ENCODE assay signal across 25 mouse cellular contexts in genomic region chr5:118585355-118585754, GRCm38 (mm10). TPM values are rescaled to one million over a fixed set of nuclear protein-coding genes. Genes with fewer than 3 reads are reported as not detected.
A peak's percentile ranks its signal among the peaks of the same experiment; 100 is the strongest.
DNase-seq lines count a peak whose midpoint lies in the region; ATAC-seq lines count a peak whose summit lies in the region.
"Had no signal": no experiment of that assay in that cellular context is flagged by ENCODE, and none has a peak within 500 bp of the region (broad histone marks: within the 10 kb centered on the region; RNA-seq: fewer than 3 reads in every experiment).

No protein-coding gene starts in this region.

- H3K4me1 ChIP-seq in forebrain, embryonic 14.5 days (ENCODE audit: control insufficient read depth, insufficient read depth, low read length) = peaks cover 20% of the 10 kb centered on the region
- H3K4me1 ChIP-seq in forebrain, embryonic 10.5 days = peaks cover 61% of the 10 kb centered on the region
- peaks cover 70% of the 10 kb centered on the region for H3K4me1 ChIP-seq in hindbrain, embryonic 10.5 days (replicated peaks)
- H3K4me1 ChIP-seq in hindbrain, embryonic 16.5 days (ENCODE audit: control insufficient read depth, insufficient read depth, low read depth, low read length) = peaks cover 17% of the 10 kb centered on the region
- peaks cover 55% of the 10 kb centered on the region for H3K4me1 ChIP-seq in midbrain, embryonic 10.5 days
- peaks cover 18% of the 10 kb centered on the region for H3K4me1 ChIP-seq in midbrain, embryonic 11.5 days (ENCODE audit: control insufficient read depth, insufficient read depth, low read length)

- DNase-seq in forebrain, embryonic 14.5 days (ENCODE audit: low spot score) = no peak
- DNase-seq in forebrain, embryonic 10.5 days (ENCODE audit: extremely low spot score, low spot score) = no peak
- DNase-seq in hindbrain, embryonic 10.5 days (ENCODE audit: low spot score) = no peak
- DNase-seq in midbrain, embryonic 10.5 days (ENCODE audit: low spot score) = no peak
- DNase-seq in midbrain, embryonic 11.5 days (ENCODE audit: low spot score, missing footprints) = no peak
- DNase-seq in retina, embryonic 14.5 days (ENCODE audit: low spot score) = peak; percentile 69
- no peak for DNase-seq in left cerebral cortex, adult 18-20 months (ENCODE audit: low spot score in 2 of 2)
- DNase-seq: adrenal gland, postnatal 10 days; adrenal gland, postnatal 36 days; B cell, adult 2 months; cerebellum, adult 18-20 months; cerebellum, adult 9-10 months; cerebellum, postnatal 14 days; gastrocnemius, postnatal 10 days; heart, adult 2 months; heart, postnatal 14 days; heart, postnatal 4 days had no signal

- no peak overlapping the region for H3K9ac ChIP-seq in forebrain, embryonic 14.5 days (ENCODE audit: low read length)
- H3K9ac ChIP-seq in hindbrain, embryonic 16.5 days (ENCODE audit: low read depth, low read length) = no peak overlapping the region
- no peak overlapping the region for H3K9ac ChIP-seq in midbrain, embryonic 11.5 days (ENCODE audit: low read length)
- H3K9ac ChIP-seq: hindbrain, embryonic 14.5 days had no signal

- H3K27me3 ChIP-seq in forebrain, embryonic 14.5 days (replicated peaks; ENCODE audit: control insufficient read depth, insufficient read depth, low read length) = no peaks in the 10 kb centered on the region
- no peaks in the 10 kb centered on the region for H3K27me3 ChIP-seq in forebrain, embryonic 10.5 days (ENCODE audit: poor library complexity, severe bottlenecking)
- H3K27me3 ChIP-seq in hindbrain, embryonic 10.5 days (ENCODE audit: insufficient read depth, poor library complexity, severe bottlenecking) = no peaks in the 10 kb centered on the region
- H3K27me3 ChIP-seq in hindbrain, embryonic 16.5 days (replicated peaks; ENCODE audit: control insufficient read depth, insufficient read depth, low read length) = no peaks in the 10 kb centered on the region
- no peaks in the 10 kb centered on the region for H3K27me3 ChIP-seq in midbrain, embryonic 10.5 days (ENCODE audit: low read depth, poor library complexity, severe bottlenecking)
- H3K27me3 ChIP-seq in midbrain, embryonic 11.5 days (ENCODE audit: control insufficient read depth, insufficient read depth, low read length) = no peaks in the 10 kb centered on the region
- H3K27me3 ChIP-seq: CH12.LX; heart, embryonic 13.5 days; Patski had no signal

- no peaks in the 10 kb centered on the region for H3K9me3 ChIP-seq in forebrain, embryonic 14.5 days (replicated peaks; ENCODE audit: control insufficient read depth, low read length)
- H3K9me3 ChIP-seq in forebrain, embryonic 10.5 days = no peaks in the 10 kb centered on the region
- H3K9me3 ChIP-seq in hindbrain, embryonic 10.5 days = no peaks in the 10 kb centered on the region
- no peaks in the 10 kb centered on the region for H3K9me3 ChIP-seq in hindbrain, embryonic 16.5 days (ENCODE audit: control insufficient read depth, low read length)
- H3K9me3 ChIP-seq in midbrain, embryonic 10.5 days (replicated peaks) = no peaks in the 10 kb centered on the region
- H3K9me3 ChIP-seq in midbrain, embryonic 11.5 days (ENCODE audit: control insufficient read depth, low read length) = no peaks in the 10 kb centered on the region
- H3K9me3 ChIP-seq: G1E; heart, embryonic 10.5 days; heart, embryonic 13.5 days had no signal

- 63% methylated on average over 4 of the region's 4 CpGs for WGBS in forebrain, embryonic 14.5 days
- WGBS in forebrain, embryonic 10.5 days = 60% methylated on average over 4 of the region's 4 CpGs
- 49% methylated on average over 4 of the region's 4 CpGs for WGBS in hindbrain, embryonic 10.5 days
- 34% methylated on average over 4 of the region's 4 CpGs for WGBS in hindbrain, embryonic 16.5 days
- 73% methylated on average over 4 of the region's 4 CpGs for WGBS in midbrain, embryonic 10.5 days
- 56% methylated on average over 4 of the region's 4 CpGs for WGBS in midbrain, embryonic 11.5 days

- no peak overlapping the region for H3K4me3 ChIP-seq in forebrain, embryonic 14.5 days (ENCODE audit: low read depth, low read length)
- H3K4me3 ChIP-seq in forebrain, embryonic 10.5 days = no peak overlapping the region
- no peak overlapping the region for H3K4me3 ChIP-seq in hindbrain, embryonic 10.5 days
- H3K4me3 ChIP-seq in hindbrain, embryonic 16.5 days (ENCODE audit: low read length) = no peak overlapping the region
- H3K4me3 ChIP-seq in midbrain, embryonic 10.5 days = no peak overlapping the region
- no peak overlapping the region for H3K4me3 ChIP-seq in midbrain, embryonic 11.5 days (ENCODE audit: low read depth, low read length)
- H3K4me3 ChIP-seq: heart, adult 2 months; heart, embryonic 10.5 days; heart, embryonic 13.5 days had no signal

- no peaks in the 10 kb centered on the region for H3K36me3 ChIP-seq in forebrain, embryonic 14.5 days (ENCODE audit: control insufficient read depth, insufficient read depth, low read length)
- no peaks in the 10 kb centered on the region for H3K36me3 ChIP-seq in forebrain, embryonic 10.5 days (replicated peaks)
- H3K36me3 ChIP-seq in hindbrain, embryonic 10.5 days = no peaks in the 10 kb centered on the region
- no peaks in the 10 kb centered on the region for H3K36me3 ChIP-seq in hindbrain, embryonic 16.5 days (ENCODE audit: control insufficient read depth, insufficient read depth, low read length)
- no peaks in the 10 kb centered on the region for H3K36me3 ChIP-seq in midbrain, embryonic 10.5 days
- no peaks in the 10 kb centered on the region for H3K36me3 ChIP-seq in midbrain, embryonic 11.5 days (ENCODE audit: control insufficient read depth, insufficient read depth, low read length)
- H3K36me3 ChIP-seq: heart, embryonic 13.5 days had no signal

- 0 out of 2 replicates have a peak, but pooled peaks have one; percentile 42 for ATAC-seq in forebrain, embryonic 14.5 days
- no peak for ATAC-seq in hindbrain, embryonic 16.5 days
- ATAC-seq in midbrain, embryonic 11.5 days (ENCODE audit: low FRiP score) = no peak
- ATAC-seq: intestine, postnatal 0 days; Patski had no signal

- H3K27ac ChIP-seq in forebrain, embryonic 14.5 days (ENCODE audit: low read depth, low read length) = no peak overlapping the region
- no peak overlapping the region for H3K27ac ChIP-seq in forebrain, embryonic 10.5 days
- 0 out of 2 replicates have a peak overlapping the region, but pooled peaks have one; percentile 37 for H3K27ac ChIP-seq in hindbrain, embryonic 10.5 days
- H3K27ac ChIP-seq in hindbrain, embryonic 16.5 days (ENCODE audit: low read depth, low read length) = no peak overlapping the region
- 0 out of 2 replicates have a peak overlapping the region, but pooled peaks have one; percentile 17 for H3K27ac ChIP-seq in midbrain, embryonic 10.5 days (replicated peaks)
- H3K27ac ChIP-seq in midbrain, embryonic 11.5 days (ENCODE audit: low read depth, low read length) = no peak overlapping the region
- H3K27ac ChIP-seq: heart, adult 2 months; heart, embryonic 10.5 days; heart, embryonic 13.5 days; hindbrain, embryonic 14.5 days had no signal

- H3K4me2 ChIP-seq in forebrain, embryonic 14.5 days (ENCODE audit: low read length) = no peak overlapping the region
- no peak overlapping the region for H3K4me2 ChIP-seq in hindbrain, embryonic 16.5 days (ENCODE audit: low read length)
- H3K4me2 ChIP-seq in midbrain, embryonic 11.5 days = no peak overlapping the region
- H3K4me2 ChIP-seq: heart, embryonic 13.5 days; hindbrain, embryonic 14.5 days had no signal

RNA-seq across cellular contexts. Expression of gene Med13l, which starts 24.9 kb away (rescaled TPM):
- polyA plus RNA-seq in forebrain, embryonic 14.5 days (2014; fragmentation: Nextera tagmentation; extraction: Ambion mirVana) = 14.6 and 18.9 TPM in 2 replicates
- polyA plus RNA-seq in forebrain, embryonic 10.5 days (2016; fragmentation: Nextera tagmentation; extraction: Ambion mirVana) = 10.5 and 11.2 TPM in 2 replicates
- polyA plus RNA-seq in hindbrain, embryonic 10.5 days (2016; fragmentation: Nextera tagmentation; extraction: Ambion mirVana) = 10.3 and 11.0 TPM in 2 replicates
- polyA plus RNA-seq in hindbrain, embryonic 16.5 days (2015; fragmentation: Nextera tagmentation; extraction: Ambion mirVana) = 11.5 and 12.4 TPM in 2 replicates
- 9.9 TPM in 2 replicates for polyA plus RNA-seq in midbrain, embryonic 10.5 days (2016; fragmentation: Nextera tagmentation; extraction: Ambion mirVana)
- polyA plus RNA-seq in midbrain, embryonic 11.5 days (2014; fragmentation: Nextera tagmentation; extraction: Ambion mirVana) = 9.0 and 9.8 TPM in 2 replicates
- total RNA-seq in left cerebral cortex, adult 18-20 months (2021) = 100 to 1,000 TPM; 108 to 109 TPM

Comparison
In these comparisons a context has a peak if more than half of its experiments do, and no peak if none do; other contexts are left out.
1. H3K27ac ChIP-seq: peak in hindbrain, embryonic 10.5 days (single experiment) and midbrain, embryonic 10.5 days (single experiment); none in forebrain, embryonic 14.5 days (single experiment), forebrain, embryonic 10.5 days (single experiment), hindbrain, embryonic 16.5 days (single experiment) and midbrain, embryonic 11.5 days (single experiment).